Mouse (Mus musculus) bone marrow, adult 2 months (tissue): ENCODE data around the gene Fbxl21.

Experiments
- CTCF ChIP-seq: fragments of 200-500 bp; IDR thresholded peaks from 2 replicates; pipeline ENCODE4 v1.5.1; 2011; ENCODE audit warnings: low read length, control low read depth; ENCODE audit not compliant: control insufficient read depth, insufficient read depth
- POLR2A ChIP-seq: fragments of 200-500 bp; IDR thresholded peaks from 2 replicates; pipeline ENCODE4 v1.6.1; 2011; ENCODE audit warnings: low read depth, mild to moderate bottlenecking, control low read depth, low read length, borderline replicate concordance; ENCODE audit not compliant: control insufficient read depth

GRCm38 (mm10) chr13:56575701-56576321 lies 53.5 kb downstream of the Fbxl21 start:
- TF ChIP-seq CTCF: peak; percentile 92
- no peak for TF ChIP-seq POLR2A
